Mouse (Mus musculus) kidney, embryonic 16.5 days (tissue): ENCODE data around the gene Olfr1564. TPM values are rescaled to one million over a fixed set of nuclear protein-coding genes. Genes with fewer than 3 reads are reported as not detected.
"Not testable (repeated sequence)": the region's sequence is repeated elsewhere in the genome, so short reads cannot be mapped to it uniquely, and the experiment has no call there.

Experiments
- ATAC-seq: fragments of 200-750 bp; cut with Nextera tagmentation; 2 replicates; pipeline ENCODE4 v1.8.0; 2017; ENCODE audit warnings: moderate TSS enrichment; ENCODE audit not compliant: low FRiP score, low TSS enrichment
- H3K27ac ChIP-seq: fragments of 300-500 bp; sonication (generic); 2 replicates; pipeline ENCODE4 v1.5.1; 2014; ENCODE audit warnings: low read length
- H3K27me3 ChIP-seq: fragments of 300-500 bp; sonication (generic); 2 replicates; pipeline ENCODE4 v1.6.1; 2014; ENCODE audit warnings: low read length, control low read depth, mixed read lengths; ENCODE audit not compliant: insufficient read depth
- H3K36me3 ChIP-seq: fragments of 300-500 bp; sonication (generic); 2 replicates; pipeline ENCODE4 v1.6.1; 2014; ENCODE audit warnings: low read length, control low read depth, mixed read lengths; ENCODE audit not compliant: insufficient read depth
- H3K4me1 ChIP-seq: fragments of 300-500 bp; sonication (generic); 2 replicates; pipeline ENCODE4 v1.6.1; 2014; ENCODE audit warnings: low read length, control low read depth, mixed read lengths; ENCODE audit not compliant: insufficient read depth
- H3K4me2 ChIP-seq: fragments of 300-500 bp; sonication (generic); replicated peaks from 2 replicates; pipeline ENCODE4 v1.6.1; 2014; ENCODE audit warnings: low read depth, low read length
- H3K4me3 ChIP-seq: fragments of 300-500 bp; sonication (generic); 2 replicates; pipeline ENCODE4 v1.5.1; 2014; ENCODE audit warnings: mild to moderate bottlenecking, low read length
- H3K9ac ChIP-seq: fragments of 300-500 bp; sonication (generic); replicated peaks from 2 replicates; pipeline ENCODE4 v1.6.1; 2014; ENCODE audit warnings: low read length
- H3K9me3 ChIP-seq: fragments of 300-500 bp; sonication (generic); 2 replicates; pipeline ENCODE4 v1.6.1; 2016; ENCODE audit warnings: low read length, control low read depth
- WGBS: fragments of 180-500 bp; shearing (Covaris S2); extraction: QIAGEN DNeasy Blood & Tissue Kit; methylation state at CpG from one replicate; pipeline ENCODE4 v1.1.7; 2014; 5-methylcytosine and 5-hydroxymethylcytosine counted together
- polyA plus RNA-seq: library from polyadenylated mRNA; unstranded; fragments of >200 nt; fragmentation: Nextera tagmentation; extraction: Ambion mirVana; gene quantifications from 2 replicates; pipeline ENCODE4 v1.2.1, GENCODE M21; 2015

Olfr1564 gene
- polyA plus RNA-seq = not detected in 2 replicates

DNA sequence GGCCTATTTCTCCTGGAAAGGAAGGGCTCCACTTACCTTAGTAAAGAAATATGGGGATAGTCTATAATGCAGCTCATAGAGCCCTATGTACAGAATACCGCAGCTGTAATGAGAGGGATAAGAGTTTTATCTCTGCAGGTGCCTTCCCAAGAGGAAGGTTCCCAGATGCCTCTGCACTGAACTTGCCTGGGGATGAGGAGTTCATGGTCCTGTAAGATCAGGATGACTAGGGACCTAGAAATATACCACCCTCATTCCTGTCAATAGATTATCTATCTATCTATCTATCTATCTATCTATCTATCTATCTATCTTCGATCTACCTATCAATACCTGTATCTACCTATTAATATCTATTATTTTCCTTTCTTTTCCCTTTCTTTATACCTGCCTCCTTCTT, at the start of gene Olfr1564:
TSS of gene Olfr1564 (minus strand) at position 101 of the 400 bp plus-strand sequence.
- Histone ChIP-seq H3K4me1 (no peaks in the 10 kb centered on the region), H3K9me3 (peaks cover 5% of the 10 kb centered on the region; the same call in 1 of the 2 replicates), H3K9ac (no peak within 1 kb of the TSS), H3K4me2 (no peak within 1 kb of the TSS), H3K36me3 (no peaks in the 10 kb centered on the region), H3K4me3 (no peak within 1 kb of the TSS), H3K27ac (no peak within 1 kb of the TSS), H3K27me3 (no peaks in the 10 kb centered on the region)
- WGBS = 81% methylated on average over 2 of the region's 2 CpGs
- ATAC-seq = no peak

DNA sequence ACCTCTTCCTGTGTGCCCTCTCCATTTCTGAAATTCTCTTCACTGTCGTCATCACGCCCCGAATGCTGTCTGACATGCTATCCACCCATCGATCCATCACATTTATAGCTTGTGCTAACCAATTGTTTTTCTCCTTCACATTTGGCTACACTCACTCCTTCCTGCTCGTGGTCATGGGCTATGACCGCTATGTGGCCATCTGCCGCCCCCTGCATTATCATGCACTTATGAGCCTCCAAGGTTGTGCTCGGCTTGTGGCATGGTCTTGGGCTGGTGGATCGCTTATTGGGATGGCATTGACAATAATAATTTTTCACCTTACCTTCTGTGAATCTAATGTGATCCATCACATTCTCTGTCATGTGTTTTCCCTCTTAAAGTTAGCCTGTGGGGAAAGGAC, 47.4 kb upstream of the Olfr1564 start:
- no peak overlapping the region for H3K27ac ChIP-seq
- WGBS = 83% methylated on average over 9 of the region's 9 CpGs
- no peaks in the 10 kb centered on the region for H3K36me3 ChIP-seq
- 0 out of 2 replicates have a peak, but pooled peaks cover 3% of the 10 kb centered on the region for H3K27me3 ChIP-seq
- no peaks in the 10 kb centered on the region for H3K4me1 ChIP-seq
- H3K9me3 ChIP-seq = no peaks in the 10 kb centered on the region
- no peak overlapping the region for H3K4me2 ChIP-seq
- no peak overlapping the region for H3K9ac ChIP-seq
- ATAC-seq = no peak
- H3K4me3 ChIP-seq = no peak overlapping the region

DNA sequence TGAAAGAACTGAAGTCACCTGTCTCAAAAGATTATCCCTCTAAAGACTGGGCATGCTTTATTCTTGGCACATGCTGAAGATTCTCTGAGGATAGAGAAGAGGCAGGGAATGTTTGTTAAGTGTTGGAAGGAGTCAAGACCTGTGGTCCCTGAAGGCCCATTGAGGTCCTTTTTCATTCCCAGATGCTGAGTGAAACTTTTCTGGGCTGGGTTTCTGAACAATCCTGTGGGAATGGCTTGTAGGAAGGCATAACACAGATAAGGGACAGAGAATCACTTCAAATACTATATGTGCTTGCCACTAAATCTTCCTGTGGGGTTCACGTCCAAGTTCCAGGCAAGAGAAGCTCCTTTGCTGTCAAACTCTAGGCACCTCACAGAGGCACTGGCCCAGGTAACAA, 42.9 kb upstream of the Olfr1564 start, which contains the start of gene Olfr63:
TSS of gene Olfr63 (plus strand) at position 301 of the 400 bp plus-strand sequence.
- Histone ChIP-seq H3K36me3 (no peaks in the 10 kb centered on the region), H3K27ac (no peak within 1 kb of the TSS), H3K27me3 (0 out of 2 replicates have a peak, but pooled peaks cover 3% of the 10 kb centered on the region), H3K9me3 (no peaks in the 10 kb centered on the region), H3K9ac (no peak within 1 kb of the TSS), H3K4me2 (no peak within 1 kb of the TSS), H3K4me1 (no peaks in the 10 kb centered on the region), H3K4me3 (no peak within 1 kb of the TSS)
- ATAC-seq = no peak
- WGBS = 68% methylated on average over 1 of the region's 1 CpGs

DNA sequence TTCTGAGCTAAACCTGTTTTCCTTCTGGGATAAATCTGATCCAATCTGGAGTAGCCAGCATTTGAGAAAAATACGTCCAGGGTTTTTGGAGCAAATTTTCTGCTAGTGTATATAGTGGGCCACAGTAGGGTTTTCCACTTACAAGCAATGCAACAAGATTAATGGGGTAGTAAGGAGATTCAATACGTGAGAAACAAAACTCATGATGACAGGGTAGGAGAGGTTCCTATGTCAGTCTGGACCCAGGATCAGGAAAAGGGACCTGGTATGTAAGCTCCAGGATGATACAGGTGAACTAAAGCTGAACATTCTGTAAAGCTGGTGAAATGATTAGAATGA, 33.8 kb upstream of the Olfr1564 start:
- not testable (repeated sequence) for H3K4me2 ChIP-seq, H3K4me3 ChIP-seq, H3K27me3 ChIP-seq, H3K27ac ChIP-seq, H3K9me3 ChIP-seq, H3K36me3 ChIP-seq, H3K9ac ChIP-seq, H3K4me1 ChIP-seq
- 0 out of 2 replicates have a peak, but pooled peaks have one; percentile 7 for ATAC-seq
- WGBS = no CpG with 5 or more reads among the region's 2 CpGs

DNA sequence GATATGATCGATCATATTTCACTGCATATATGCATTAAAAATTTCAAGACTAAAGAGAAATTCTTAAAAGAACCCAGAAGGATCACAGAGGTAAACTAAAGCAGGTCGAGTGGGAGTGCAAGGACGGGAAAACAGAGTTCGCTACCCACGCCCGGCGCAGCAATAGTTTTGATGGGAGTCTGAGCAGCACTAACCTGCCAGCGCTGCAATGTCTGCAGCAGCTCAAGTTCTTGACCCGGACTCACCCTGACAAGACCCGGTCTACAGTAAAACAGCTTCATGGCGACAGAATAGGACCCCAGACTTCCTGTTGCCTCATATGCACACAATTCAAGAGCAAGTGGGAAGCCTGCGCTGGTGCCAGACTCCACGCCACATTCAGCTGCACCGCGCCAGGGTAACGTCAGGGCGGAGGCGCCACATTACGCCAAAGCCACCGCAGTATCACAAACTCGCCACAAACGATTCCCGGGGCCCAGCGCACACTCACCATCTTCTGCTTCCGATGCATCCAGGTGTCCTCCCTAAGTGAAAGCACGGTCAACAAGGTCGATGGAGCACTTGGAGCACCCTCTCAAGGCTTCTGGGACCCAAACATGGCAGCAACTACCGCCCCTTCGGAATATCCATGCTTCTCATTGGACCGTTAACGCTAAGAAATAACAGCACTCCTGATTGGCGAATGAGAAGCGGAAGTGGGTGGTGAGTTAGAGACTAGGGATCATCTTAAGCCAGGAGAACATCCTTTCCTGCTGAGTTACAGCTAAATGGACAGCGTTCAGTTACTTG, 33.2 kb upstream of the Olfr1564 start, which contains the start of gene Zfp955a:
TSS of gene Zfp955a (minus strand) at position 616 of the 789 bp plus-strand sequence.
- not testable (repeated sequence) for H3K9me3 ChIP-seq, H3K9ac ChIP-seq, H3K27ac ChIP-seq, H3K4me1 ChIP-seq, H3K36me3 ChIP-seq, H3K4me2 ChIP-seq, H3K4me3 ChIP-seq, H3K27me3 ChIP-seq
- ATAC-seq = peak; percentile 99
- 58% methylated on average over 1 of the region's 34 CpGs for WGBS

DNA sequence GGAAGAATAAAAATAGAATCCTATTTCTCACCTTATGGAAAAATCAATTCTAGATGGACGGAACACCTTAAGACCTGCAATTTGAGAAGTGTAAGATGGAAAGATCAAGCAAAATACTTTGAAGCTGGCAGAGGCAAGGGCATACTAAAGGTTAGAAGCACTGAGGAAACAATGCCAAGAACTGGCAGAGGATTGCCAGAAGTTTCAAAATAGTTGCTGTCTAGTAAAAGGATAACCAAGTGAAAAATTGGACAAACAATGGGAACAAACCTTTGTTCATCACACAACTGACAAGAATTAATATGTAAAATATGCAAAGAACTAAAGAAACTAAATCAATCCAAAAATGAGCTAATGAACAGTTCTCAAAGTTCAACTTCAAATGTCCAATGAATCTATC, 15.2 kb upstream of the Olfr1564 start:
- WGBS = 95% methylated on average over 1 of the region's 1 CpGs
- not testable (repeated sequence) for H3K9me3 ChIP-seq, H3K27ac ChIP-seq

DNA sequence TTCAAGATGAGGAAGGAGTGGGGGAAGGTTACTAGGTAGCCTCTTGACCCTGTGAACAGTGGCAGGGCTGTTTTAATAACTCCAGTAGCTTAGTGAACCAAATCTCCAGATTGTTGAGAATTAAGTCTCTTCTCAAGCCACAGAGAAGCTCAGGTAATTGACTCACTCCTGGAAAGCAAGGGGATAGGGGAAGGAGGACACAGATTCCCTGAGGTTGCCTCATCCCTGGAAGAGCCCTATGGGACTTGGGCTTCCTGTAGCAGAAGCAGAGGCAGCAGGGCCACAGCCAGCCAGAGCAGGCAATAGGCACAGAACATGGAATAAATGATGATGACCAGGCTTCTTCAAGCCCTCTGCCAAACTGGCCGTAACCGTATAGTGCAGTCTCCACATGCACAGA, 30.5 kb downstream of the Olfr1564 start, which contains the start of gene Olfr239:
TSS of gene Olfr239 (plus strand) at position 301 of the 400 bp plus-strand sequence.
- H3K9ac ChIP-seq, H3K27ac ChIP-seq, H3K27me3 ChIP-seq, H3K4me1 ChIP-seq, H3K4me3 ChIP-seq, H3K4me2 ChIP-seq, ATAC-seq, H3K36me3 ChIP-seq, H3K9me3 ChIP-seq: not testable (repeated sequence)
- WGBS = no CpG with 5 or more reads among the region's 2 CpGs

More for the DNA sequence above, 15.2 kb upstream of the Olfr1564 start:
- not testable (repeated sequence) for ATAC-seq, H3K4me2 ChIP-seq, H3K4me1 ChIP-seq, H3K4me3 ChIP-seq, H3K27me3 ChIP-seq, H3K9ac ChIP-seq
- H3K36me3 ChIP-seq = peaks cover 14% of the 10 kb centered on the region

DNA sequence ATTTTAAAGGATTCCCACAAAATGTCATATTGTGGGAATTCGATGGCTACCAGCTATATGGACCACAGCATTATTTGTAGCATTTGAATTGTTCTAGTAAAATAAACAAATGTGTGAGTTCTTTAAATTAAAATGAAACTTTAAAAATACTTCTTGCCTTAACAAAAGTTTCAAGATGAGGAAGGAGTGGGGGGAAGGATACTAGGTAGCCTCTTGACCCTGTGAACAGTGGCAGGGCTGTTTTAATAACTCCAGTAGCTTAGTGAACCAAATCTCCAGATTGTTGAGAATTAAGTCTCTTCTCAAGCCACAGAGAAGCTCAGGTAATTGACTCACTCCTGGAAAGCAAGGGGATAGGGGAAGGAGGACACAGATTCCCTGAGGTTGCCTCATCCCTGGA, 53.3 kb downstream of the Olfr1564 start, which contains the start of gene Olfr55:
TSS of gene Olfr55 (plus strand) at position 301 of the 400 bp plus-strand sequence.
- not testable (repeated sequence) for H3K4me1 ChIP-seq, H3K9ac ChIP-seq, ATAC-seq, H3K9me3 ChIP-seq, H3K4me3 ChIP-seq, H3K27ac ChIP-seq, H3K27me3 ChIP-seq, H3K4me2 ChIP-seq, H3K36me3 ChIP-seq
- 75% methylated on average over 1 of the region's 1 CpGs for WGBS
